Mouse (Mus musculus): ENCODE results near the gene Tmem56. TPM values are rescaled to one million over a fixed set of nuclear protein-coding genes. Genes with fewer than 3 reads are reported as not detected.

The Tmem56 gene
- total RNA-seq, 2 experiments from 2014 or later, result 0.69 to 1.7 TPM

DNA sequence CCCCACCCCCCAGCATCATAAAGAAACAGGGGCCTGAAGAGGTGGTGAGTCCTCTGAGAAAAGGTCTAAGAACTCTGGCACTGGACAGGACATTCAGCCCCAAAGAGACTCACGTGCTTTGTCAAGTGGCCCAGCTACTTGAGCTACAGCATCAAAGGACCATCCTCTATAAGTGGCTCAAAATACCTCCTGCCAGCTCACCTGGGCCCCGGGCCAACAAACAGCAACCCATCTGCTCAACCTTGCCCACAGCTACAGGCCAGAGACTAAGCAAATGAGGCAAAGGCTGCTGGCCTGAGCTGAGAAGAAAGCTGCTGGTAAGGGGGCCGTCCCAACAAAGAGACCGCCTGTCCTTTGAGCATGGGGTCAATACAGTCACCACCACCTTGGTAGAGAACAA, 5.3 kb downstream of the Tmem56 start:
- peak; percentile 75 for DNase-seq

DNA sequence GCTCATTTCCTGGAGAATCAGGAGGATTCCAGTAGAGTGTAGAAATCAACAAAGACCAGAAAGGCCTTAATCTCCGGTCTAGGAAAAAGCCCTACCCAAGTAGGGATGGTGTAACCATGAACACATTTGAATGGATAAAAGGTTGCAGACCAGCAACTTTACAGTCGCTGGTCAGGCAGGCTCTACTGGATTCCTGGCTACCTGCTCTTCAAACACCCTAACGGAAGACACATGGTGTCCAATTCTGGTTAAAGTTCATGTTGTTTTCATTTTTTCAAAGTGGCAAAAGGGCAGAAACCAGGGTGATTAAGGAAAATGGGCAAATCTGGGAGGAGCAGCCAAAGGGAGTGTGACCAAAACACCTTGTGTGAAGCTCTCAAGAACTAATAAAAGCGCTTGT, 5.9 kb downstream of the Tmem56 start:
- DNase-seq, result no peak

DNA sequence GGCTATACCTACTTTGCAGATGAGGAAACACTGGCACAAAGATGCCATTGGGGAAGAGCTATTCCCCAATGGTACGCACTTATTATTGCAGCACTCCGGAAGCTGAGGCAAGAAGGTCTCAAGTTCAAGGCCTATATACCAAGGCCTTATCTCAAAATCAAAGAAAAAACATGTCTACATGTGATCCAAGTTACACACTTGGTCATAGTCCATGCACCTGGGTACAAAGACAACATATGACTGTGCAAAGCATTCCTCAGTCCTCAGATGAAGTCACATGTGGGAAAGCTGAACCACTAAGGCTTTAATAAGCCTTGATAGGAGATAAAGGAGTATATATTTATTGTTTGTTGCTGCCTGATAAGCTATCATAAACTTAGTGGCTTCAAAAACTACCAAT, 8.9 kb downstream of the Tmem56 start:
- no peak for DNase-seq

DNA sequence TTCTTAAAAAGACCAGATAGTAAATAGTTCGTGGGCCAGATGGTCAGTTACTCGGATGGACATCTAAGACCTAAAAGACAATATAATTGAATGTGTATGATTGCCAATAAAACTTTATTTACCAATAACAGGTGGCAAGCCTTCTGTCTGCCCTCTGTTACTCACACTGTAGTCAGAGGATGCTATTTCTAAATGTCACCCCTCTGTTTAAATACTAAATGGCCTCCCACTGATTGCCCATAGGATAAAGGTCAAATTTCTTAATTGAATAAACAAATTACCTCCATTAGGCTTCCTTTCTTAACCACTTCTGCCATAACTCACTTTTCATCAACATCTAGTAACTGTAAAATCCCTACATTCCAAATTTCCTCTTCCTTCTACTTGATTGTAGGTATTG, 10.3 kb downstream of the Tmem56 start:
- no peak for DNase-seq

DNA sequence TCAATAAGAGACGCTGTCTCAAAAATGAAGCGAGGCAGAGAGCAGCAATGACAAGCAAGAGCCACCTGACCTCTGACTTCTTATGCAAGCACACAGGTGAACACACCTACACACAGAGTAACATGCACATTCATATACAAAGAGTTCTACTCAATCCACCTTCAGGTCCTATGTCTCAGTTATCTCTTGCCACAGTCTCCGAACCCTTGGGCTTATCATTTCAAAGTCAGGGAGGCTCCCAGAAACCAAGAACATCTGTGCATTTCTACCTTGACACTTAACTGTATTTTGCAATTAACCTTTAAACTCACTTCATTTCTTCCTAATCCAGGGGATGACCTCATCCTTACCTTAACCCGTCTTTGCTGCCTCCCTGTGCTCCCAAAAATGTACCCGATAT, 15.6 kb downstream of the Tmem56 start:
- DNase-seq, result no peak

DNA sequence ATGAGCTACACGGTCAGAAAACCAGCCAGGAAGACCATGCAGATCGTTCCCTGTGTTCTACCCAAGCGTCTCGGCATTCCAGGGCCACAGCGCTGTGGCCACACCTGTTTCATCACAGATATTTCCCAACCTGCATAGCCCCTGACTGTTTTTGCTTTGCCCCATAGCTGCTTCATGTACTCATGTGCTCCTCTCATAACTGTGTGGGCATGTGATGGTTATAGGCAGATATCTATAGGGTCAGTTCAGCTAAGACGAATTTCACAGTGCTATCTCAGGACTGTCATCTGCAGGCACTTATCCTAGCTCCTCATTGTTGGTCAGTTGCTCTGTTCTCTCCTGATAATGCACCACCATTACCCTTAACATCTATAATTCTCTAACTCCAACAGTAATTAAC, 18.7 kb downstream of the Tmem56 start:
- no peak for DNase-seq

DNA sequence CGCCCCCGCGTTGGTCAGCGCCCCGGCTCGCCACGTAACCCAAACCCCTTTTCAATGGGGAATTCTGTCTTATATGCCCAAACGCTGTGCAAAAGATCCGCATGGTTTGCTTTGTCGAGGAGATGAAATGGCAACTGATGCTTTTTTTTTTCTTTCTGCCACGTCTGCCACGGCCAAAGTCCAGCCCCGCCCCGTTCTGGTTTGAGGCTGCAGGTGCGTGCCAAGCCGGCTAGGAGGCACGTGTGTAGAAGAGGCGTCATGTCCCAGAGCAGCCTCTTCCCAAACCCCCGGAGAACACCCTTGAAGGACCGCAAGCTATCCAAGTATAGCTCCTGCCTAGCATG, 19.7 kb downstream of the Tmem56 start:
- DNase-seq, result peak; percentile 48

DNA sequence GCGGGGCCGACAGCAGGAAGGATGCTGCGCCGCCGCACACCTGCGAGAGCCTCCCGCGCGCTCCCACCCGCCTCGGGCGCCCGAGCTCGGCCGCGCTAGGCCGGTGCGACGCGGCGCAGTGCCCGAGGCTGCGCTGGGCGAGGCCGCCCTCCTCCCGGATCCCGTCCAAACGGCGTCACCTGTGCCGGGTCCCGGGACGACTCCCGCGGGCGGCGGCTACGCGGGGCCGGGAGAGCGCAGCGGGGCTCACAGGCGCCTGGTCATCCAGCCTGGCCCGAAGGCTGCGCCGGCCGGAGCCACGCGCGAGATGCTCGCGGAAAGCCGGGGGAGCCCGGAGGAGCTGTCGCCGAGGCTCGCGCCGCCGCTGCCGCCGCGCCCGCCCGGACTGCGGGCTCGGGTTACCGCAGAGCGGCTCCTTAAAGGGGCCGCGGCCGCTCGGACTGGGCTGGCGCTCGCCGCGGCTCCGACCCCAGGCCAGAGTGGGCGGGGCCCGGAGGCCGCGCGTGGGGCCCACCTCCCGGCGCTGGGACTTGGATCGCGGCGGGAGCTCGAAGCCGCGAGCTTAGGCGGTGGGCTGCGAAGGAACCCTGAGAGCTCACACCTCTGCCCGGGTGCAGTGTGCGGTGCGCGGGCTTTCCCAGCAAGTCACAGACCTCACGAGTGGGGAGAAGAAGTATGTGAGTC, 20.2 kb downstream of the Tmem56 start:
- peak; percentile 66 for DNase-seq

DNA sequence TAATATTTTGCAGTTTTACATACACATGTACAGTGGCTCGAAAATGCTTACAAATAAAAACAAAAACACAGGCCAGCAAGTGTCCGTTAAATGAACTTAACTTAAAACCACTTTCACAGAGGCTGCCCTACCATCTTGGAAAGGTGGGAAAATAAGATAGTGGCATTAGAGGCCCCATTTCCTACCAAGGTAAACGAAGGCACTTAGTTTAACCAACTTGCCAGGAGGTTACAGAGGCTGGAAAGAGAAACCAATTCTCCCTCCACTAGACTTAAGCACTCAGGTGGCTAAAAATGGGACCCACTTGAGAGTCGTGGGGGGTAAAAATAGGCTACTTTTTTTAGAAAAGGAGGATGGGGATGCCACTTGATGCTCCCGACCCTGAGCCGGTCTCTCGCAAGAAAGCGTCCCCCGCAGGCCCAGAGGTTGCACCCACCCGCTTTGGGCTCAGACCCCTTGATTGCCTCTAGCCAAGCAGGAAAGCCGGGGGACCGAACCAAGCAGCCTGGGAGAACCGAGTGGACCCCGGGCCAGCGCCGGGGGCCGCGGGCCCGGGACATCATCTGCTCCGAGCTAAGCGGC, 20.9 kb downstream of the Tmem56 start:
- no peak for DNase-seq

DNA sequence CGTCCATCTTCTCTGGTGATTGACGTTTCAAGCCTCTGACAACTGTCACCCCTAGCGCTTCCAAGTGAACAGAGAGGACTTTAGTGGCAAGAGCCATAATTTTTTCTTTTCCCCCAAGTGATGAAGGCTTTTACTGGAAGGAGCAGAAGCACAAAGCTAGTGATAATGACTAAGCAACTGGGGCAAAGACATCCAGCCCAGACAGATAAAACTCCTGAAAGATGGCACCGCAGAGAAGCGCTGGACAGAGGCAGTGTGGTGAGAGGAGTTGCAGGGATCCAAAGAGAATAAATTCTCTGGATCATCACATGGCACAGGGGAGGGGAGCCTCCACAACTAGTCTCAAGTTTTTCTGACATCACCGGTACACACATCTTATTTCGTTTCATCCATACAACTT, 21.6 kb downstream of the Tmem56 start:
- DNase-seq, result no peak

DNA sequence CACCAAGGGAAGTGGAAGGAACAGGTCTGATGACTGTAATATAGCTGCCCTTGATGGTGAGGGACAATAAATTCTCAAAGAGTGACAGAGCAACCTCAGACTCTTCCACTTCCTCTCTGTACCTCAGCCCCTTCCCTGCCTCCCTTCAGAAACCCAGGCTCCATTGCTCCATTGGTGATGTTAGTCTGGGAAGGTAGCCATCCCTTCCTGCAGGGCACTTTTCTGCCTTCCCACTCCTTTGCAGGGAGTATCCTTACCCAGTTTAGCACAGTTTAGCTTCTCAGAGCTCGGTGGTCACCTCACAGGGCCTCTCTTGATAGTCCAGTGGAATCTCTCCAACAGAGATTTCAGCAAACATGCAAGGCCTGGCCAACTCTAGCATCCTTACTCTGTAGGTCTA, 22.1 kb downstream of the Tmem56 start:
- no peak for DNase-seq

DNA sequence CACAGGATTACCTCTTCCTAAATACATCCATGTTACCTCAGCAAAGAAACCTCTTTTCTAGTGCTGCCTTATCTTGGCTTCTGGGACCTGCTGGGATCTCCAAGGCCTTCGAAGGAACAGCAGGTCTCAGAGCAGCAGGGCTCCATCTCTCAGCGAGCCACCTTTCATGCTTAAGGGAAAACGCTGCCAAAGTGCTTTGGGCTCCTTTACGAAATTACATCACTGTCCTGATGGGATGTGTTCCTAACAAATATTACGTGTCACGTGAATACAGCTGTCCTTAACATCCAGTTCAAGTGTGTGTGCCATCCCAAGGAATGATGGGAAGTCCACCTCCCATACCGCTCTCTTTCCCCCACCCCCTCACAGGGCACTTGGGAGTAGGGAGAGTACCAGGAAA, 22.9 kb downstream of the Tmem56 start:
- DNase-seq, result no peak

DNA sequence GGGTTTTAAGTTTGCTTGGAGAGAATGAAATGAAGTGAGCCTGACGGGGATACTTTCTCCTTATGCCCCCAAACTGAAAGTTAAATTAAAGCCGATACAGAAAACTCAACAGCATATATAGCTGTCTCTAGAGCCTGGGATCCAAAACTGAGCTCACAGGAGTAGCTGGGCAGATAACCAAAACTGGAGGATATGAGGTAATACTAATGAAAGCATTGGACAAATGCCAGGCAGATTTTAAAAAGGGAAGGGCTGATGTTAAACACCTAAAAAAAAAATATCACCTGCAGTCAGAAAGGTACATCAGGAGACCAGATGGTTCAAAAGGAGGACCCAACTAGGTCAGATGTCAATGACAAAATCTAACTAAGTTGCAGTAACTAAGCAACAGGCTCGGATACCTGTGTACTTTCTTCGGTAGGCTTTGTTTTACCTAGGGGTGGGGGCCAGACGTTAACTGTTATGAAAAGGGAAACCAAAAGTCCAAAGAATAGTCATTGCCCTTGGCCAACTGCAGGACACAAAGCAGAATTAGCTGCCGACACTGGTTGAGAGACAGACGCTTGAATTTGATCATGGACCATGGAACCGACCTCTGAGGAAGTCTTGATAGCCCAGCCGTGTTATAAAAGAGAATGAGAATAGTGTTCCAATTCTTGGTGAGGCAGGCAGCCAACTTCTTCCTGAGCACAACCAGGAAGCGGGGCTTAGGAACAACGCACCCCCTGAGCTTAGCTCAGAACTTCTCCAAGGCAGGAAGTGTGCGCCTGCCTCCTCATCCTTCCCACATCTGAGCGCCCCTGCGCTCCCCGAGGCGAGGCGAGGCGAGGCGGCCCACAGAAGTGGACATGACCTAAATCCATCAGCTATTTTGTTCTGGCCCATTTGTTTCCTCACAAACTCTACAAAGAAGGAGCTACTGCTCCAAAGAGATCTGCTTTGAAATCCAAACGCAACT, 24.1 kb downstream of the Tmem56 start:
- DNase-seq, result peak; percentile 24

DNA sequence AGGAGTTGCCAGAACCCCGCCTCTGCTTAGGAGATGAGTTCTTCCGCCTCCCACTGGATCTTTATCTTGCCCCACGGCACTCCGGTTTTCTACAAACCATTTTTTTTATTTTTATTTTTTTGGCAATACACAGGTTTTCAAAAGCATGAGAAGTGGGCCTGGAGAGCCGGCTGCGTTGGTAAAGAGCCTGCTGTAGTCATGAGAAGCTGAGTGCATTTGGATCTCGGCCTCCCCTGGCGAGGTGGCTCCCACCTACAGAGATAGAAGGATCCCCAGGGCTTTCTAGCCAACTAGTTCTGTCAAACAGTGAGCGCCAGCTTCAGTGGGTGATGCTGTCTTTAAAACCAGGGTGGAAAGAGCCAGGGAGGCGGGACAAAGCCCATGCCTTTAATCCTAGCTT, 25.5 kb downstream of the Tmem56 start:
- DNase-seq, result no peak

DNA sequence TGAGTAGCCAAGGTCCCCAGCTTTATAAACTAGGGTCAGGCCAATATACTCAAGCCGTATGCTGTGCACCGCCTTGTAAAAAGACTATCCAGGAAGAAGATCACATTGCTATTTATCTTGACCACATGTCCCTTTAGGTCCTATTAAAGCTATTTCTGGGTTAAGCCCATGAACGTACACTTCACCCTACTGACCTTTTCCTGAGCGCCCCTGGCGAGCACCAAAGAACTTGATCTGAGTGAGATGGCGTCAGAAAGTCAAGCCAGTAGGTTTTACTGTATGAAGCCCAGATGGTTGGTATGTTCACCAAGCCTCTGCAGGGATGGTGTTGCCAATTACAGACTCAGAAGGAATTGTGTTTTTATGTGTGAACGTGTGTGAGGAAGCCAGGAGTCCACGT, 26.8 kb downstream of the Tmem56 start:
- no peak for DNase-seq

DNA sequence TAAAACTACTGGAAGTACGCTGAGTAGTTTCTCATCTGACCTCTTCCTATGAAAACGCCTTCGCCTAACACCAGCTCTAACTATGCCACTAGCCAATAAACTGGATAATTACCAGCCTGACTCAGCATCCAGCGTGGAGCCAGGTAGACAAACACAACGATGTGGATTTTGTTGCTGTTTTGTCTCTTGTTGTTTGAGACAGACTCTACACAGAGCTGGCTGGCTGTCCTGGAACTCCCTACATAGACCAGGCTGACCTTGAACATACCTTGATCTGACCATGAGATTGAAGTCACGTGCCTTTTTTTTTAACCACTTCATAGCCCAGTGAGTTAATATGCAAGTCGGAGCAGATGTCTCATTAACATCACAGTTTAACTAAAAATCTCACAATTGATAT, 27.4 kb downstream of the Tmem56 start:
- DNase-seq, result no peak

DNA sequence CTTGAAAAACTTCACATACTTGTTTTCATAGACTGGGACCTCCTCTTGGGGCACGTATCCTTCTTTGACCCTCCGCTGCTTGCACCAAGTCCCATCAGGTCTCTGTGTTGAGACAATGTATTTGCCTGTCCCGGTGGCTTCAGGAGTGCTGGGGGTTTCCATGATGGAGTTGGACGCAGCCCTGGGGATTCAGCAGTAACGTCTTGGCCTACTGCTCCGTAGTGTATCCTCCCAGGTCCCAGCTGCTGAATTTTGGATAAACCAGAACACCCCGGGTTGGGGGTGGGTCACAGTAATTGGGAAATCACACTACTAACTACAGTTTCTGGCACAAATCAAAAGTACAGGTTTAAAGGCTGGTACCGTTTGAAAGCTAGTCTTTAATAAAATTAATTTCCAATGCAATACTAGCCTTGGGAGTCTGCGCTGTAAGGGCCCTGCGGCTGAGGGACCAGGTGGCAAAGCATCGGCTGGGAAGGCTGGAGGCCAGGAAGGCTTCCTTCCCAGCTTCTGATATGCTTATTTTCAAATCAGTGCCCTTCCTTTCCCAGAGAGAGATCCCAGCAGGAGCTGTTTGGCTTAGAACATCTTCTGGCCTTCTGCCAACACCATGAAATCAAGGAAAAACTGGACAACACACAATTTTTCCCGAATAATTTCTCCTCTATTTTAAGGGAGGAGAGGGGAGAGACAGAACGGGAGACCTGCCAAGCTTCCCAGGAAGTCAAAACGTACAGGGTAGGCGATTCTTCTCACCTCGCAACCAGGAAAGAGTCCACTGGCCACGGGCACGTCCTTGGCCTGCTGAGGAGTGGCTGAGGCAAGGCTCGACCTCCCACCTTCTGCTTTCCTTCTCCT, 32.1 kb downstream of the Tmem56 start:
- DNase-seq, result no peak

DNA sequence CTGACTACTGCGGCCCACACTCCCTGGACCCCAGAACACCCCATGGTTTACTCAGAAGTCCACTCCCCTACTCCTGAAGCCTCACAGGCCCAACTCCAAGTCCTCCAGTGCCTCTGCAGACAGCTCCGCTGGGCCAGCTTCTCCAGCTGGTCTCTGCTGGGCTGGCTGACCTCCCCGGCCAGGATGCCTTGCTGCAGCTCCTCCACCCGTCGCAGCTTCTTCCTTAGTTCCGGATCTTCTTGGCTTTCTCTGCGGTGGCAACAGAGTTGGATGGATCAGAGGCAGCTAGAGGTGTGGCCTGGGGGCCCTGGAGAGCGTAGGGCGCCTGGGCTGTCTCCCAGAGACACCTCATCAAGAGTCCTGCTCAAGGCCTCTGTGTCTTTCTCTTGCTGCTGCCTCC, 32.9 kb downstream of the Tmem56 start:
- peak; percentile 41 for DNase-seq

DNA sequence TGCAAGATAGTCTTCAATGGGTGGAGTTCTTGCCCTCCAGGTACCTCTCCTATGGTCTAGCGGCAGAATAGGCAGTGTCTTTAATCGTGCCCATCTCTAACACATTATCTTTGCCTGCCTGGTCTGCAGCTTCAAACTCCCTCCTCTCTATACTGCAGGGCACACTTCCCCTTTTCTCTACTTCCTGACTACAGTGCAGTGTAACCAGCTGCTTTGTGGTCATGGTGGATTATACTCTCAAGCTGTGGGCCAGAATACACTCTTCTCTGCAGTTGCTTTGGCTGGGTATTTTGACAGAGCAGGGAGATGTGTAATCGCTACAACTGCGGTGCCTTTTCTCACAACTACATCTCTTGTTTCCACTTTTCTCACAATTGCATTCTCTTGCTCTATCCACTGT, 40.0 kb downstream of the Tmem56 start:
- no peak for DNase-seq

DNA sequence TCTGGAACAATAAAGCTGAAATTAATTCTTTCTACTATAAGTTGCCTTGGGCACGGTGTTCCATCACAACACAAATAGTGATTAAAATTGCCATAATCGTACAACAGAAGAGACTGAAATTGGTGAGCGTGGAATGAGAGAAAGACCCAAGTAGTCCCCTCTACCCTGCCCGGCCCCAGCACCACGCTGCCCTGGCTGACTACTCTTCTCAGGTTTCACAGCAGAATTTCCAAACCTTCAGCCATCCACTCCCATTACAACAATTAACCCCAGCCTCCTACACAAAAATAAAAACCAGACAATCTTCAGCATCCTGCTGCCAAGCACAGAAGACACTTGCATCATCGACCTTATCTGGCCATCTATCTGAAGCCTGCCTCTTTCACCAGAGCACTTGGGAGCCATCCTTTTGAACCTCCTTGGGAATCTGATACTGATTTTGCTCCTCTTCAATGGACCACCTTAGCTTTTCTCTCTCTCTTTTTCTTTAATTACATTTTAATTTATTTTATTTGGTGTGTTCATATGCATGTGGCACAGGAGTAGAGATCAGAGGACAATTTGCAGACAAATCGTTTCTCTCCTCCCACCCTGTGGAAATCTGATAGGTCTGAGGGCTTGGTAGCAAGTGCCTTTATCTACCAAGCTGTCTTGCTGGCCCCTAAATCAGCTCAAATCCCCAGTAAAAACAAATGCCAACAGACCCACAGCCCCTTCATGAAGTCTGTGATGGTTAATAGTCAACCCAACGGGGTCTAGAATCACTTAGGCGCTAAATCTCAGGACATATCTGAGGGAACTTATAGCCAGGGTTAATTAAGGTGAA, 40.6 kb downstream of the Tmem56 start:
- DNase-seq, result no peak

DNA sequence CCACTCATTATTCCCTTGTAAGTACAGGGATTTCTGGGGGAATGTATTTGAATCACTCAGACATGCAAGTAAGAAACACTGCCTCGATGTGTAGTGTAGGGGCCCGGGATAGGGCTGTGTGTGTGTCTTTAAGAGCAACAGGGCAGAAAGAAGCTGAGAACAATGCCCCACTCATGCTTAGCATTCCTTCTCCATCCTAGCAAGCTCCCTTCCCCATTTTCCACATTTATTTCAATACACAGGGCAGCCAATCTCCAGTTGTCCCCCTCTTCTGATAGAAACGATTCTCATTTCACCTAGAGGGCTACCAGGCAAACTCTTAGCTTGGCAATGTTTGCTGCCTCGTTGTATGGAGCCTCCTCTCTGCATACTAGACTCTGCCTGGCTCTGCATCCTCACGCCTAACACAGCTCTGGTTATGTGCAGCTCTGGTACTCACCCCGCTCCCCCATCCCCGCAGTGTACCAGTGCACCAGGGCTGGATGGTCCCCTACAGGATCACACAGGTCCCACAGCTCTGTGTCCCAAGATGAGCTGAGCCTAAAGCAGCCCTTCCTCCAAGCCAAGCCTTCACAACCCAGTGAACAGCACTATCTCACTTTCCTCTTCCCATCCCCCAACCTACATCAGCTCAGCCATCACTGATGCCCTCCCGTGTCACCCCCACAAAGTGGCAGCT, 42.4 kb downstream of the Tmem56 start:
- no peak for DNase-seq

All from heart, postnatal 4 days (tissue).